Mouse (Mus musculus): ENCODE results near the gene Zbtb16. TPM values are rescaled to one million over a fixed set of nuclear protein-coding genes. Genes with fewer than 3 reads are reported as not detected.

Zbtb16 gene
- polyA plus RNA-seq, 1 experiment from 2014 or later = 6.6 TPM

- no peak for ATAC-seq (replicated peaks; ENCODE audit: low FRiP score)
- H3K27ac ChIP-seq (ENCODE audit: low read depth, low read length) = no peak overlapping the region
- no peak overlapping the region for H3K9ac ChIP-seq (ENCODE audit: low read length)
- H3K36me3 ChIP-seq (ENCODE audit: control insufficient read depth, insufficient read depth, low read length) = no peaks in the 10 kb centered on the region
- H3K4me3 ChIP-seq (ENCODE audit: low read depth, low read length) = no peak overlapping the region
- DNase-seq (ENCODE audit: low spot score) = no peak
- H3K4me1 ChIP-seq (replicated peaks; ENCODE audit: control insufficient read depth, insufficient read depth, low read length) = peaks cover 17% of the 10 kb centered on the region
- no peaks in the 10 kb centered on the region for H3K9me3 ChIP-seq (ENCODE audit: control insufficient read depth, low read length)
- H3K4me2 ChIP-seq (ENCODE audit: low read depth, low read length, severe bottlenecking) = no peak overlapping the region
- no peaks in the 10 kb centered on the region for H3K27me3 ChIP-seq (ENCODE audit: control insufficient read depth, insufficient read depth, low read length)
- WGBS = 44% methylated on average over 2 of the region's 2 CpGs
Observed at GRCm38 (mm10) chr9:48794463-48794862, 41.6 kb downstream of the Zbtb16 start.

- Histone ChIP-seq H3K9me3 (ENCODE audit: control insufficient read depth, low read length) (no peaks in the 10 kb centered on the region), H3K36me3 (ENCODE audit: control insufficient read depth, insufficient read depth, low read length) (no peaks in the 10 kb centered on the region), H3K27ac (ENCODE audit: low read depth, low read length) (no peak overlapping the region), H3K27me3 (ENCODE audit: control insufficient read depth, insufficient read depth, low read length) (no peaks in the 10 kb centered on the region), H3K4me3 (ENCODE audit: low read depth, low read length) (no peak overlapping the region), H3K9ac (ENCODE audit: low read length) (no peak overlapping the region), H3K4me1 (replicated peaks; ENCODE audit: control insufficient read depth, insufficient read depth, low read length) (peaks cover 17% of the 10 kb centered on the region), H3K4me2 (ENCODE audit: low read depth, low read length, severe bottlenecking) (no peak overlapping the region)
- DNase-seq (ENCODE audit: low spot score) (no peak), ATAC-seq (replicated peaks; ENCODE audit: low FRiP score) (no peak)
- WGBS = 45% methylated on average over 4 of the region's 4 CpGs
Observed at GRCm38 (mm10) chr9:48793638-48794188, 42.3 kb downstream of the Zbtb16 start.

GRCm38 (mm10) chr9:48790575-48790974 is 45.4 kb downstream of the Zbtb16 start:
- no peaks in the 10 kb centered on the region for H3K27me3 ChIP-seq (ENCODE audit: control insufficient read depth, insufficient read depth, low read length)
- peaks cover 13% of the 10 kb centered on the region for H3K4me1 ChIP-seq (replicated peaks; ENCODE audit: control insufficient read depth, insufficient read depth, low read length)
- H3K4me3 ChIP-seq (ENCODE audit: low read depth, low read length) = no peak overlapping the region
- 74% methylated on average over 10 of the region's 10 CpGs for whole genome bisulfite sequencing
- no peak overlapping the region for H3K9ac ChIP-seq (ENCODE audit: low read length)
- H3K4me2 ChIP-seq (ENCODE audit: low read depth, low read length, severe bottlenecking) = no peak overlapping the region
- H3K9me3 ChIP-seq (ENCODE audit: control insufficient read depth, low read length) = no peaks in the 10 kb centered on the region
- ATAC-seq (replicated peaks; ENCODE audit: low FRiP score) (no peak), DNase-seq (ENCODE audit: low spot score) (no peak)
- H3K36me3 ChIP-seq (ENCODE audit: control insufficient read depth, insufficient read depth, low read length) = no peaks in the 10 kb centered on the region
- H3K27ac ChIP-seq (ENCODE audit: low read depth, low read length) = no peak overlapping the region

GRCm38 (mm10) chr9:48787906-48788410 is 48.1 kb downstream of the Zbtb16 start:
- peaks cover 2% of the 10 kb centered on the region; the same call in 1 of the 2 replicates for H3K4me1 ChIP-seq (replicated peaks; ENCODE audit: control insufficient read depth, insufficient read depth, low read length)

GRCm38 (mm10) chr9:48787321-48787720 is 48.7 kb downstream of the Zbtb16 start:
- no peak overlapping the region for H3K27ac ChIP-seq (ENCODE audit: low read depth, low read length)
- ATAC-seq (replicated peaks; ENCODE audit: low FRiP score) (no peak), DNase-seq (ENCODE audit: low spot score) (no peak)
- no peak overlapping the region for H3K4me2 ChIP-seq (ENCODE audit: low read depth, low read length, severe bottlenecking)
- no peak overlapping the region for H3K9ac ChIP-seq (ENCODE audit: low read length)
- no peaks in the 10 kb centered on the region for H3K9me3 ChIP-seq (ENCODE audit: control insufficient read depth, low read length)
- no peaks in the 10 kb centered on the region for H3K27me3 ChIP-seq (ENCODE audit: control insufficient read depth, insufficient read depth, low read length)
- 61% methylated on average over 1 of the region's 1 CpGs for WGBS
- H3K4me3 ChIP-seq (ENCODE audit: low read depth, low read length) = no peak overlapping the region
- no peaks in the 10 kb centered on the region for H3K36me3 ChIP-seq (ENCODE audit: control insufficient read depth, insufficient read depth, low read length)
- H3K4me1 ChIP-seq (replicated peaks; ENCODE audit: control insufficient read depth, insufficient read depth, low read length) = 0 out of 2 replicates have a peak, but pooled peaks cover 2% of the 10 kb centered on the region

More at GRCm38 (mm10) chr9:48787906-48788410, 48.1 kb downstream of the Zbtb16 start:
- Histone ChIP-seq H3K27ac (ENCODE audit: low read depth, low read length) (no peak overlapping the region), H3K4me3 (ENCODE audit: low read depth, low read length) (no peak overlapping the region), H3K27me3 (ENCODE audit: control insufficient read depth, insufficient read depth, low read length) (no peaks in the 10 kb centered on the region), H3K9ac (ENCODE audit: low read length) (no peak overlapping the region), H3K36me3 (ENCODE audit: control insufficient read depth, insufficient read depth, low read length) (no peaks in the 10 kb centered on the region), H3K4me2 (ENCODE audit: low read depth, low read length, severe bottlenecking) (no peak overlapping the region), H3K9me3 (ENCODE audit: control insufficient read depth, low read length) (no peaks in the 10 kb centered on the region)
- ATAC-seq (replicated peaks; ENCODE audit: low FRiP score) (no peak), DNase-seq (ENCODE audit: low spot score) (no peak)
- WGBS = 77% methylated on average over 9 of the region's 9 CpGs

- no peak for DNase-seq (ENCODE audit: low spot score)
Observed at GRCm38 (mm10) chr9:48786814-48787213, 49.2 kb downstream of the Zbtb16 start.

GRCm38 (mm10) chr9:48784937-48785336 is 51.1 kb downstream of the Zbtb16 start:
- Histone ChIP-seq H3K27ac (ENCODE audit: low read depth, low read length) (no peak overlapping the region), H3K36me3 (ENCODE audit: control insufficient read depth, insufficient read depth, low read length) (no peaks in the 10 kb centered on the region), H3K4me3 (ENCODE audit: low read depth, low read length) (no peak overlapping the region), H3K9ac (ENCODE audit: low read length) (no peak overlapping the region), H3K4me1 (replicated peaks; ENCODE audit: control insufficient read depth, insufficient read depth, low read length) (no peaks in the 10 kb centered on the region), H3K9me3 (ENCODE audit: control insufficient read depth, low read length) (no peaks in the 10 kb centered on the region), H3K27me3 (ENCODE audit: control insufficient read depth, insufficient read depth, low read length) (no peaks in the 10 kb centered on the region), H3K4me2 (ENCODE audit: low read depth, low read length, severe bottlenecking) (no peak overlapping the region)
- ATAC-seq (replicated peaks; ENCODE audit: low FRiP score) (no peak), DNase-seq (ENCODE audit: low spot score) (no peak)
- WGBS = 84% methylated on average over 6 of the region's 6 CpGs

More at GRCm38 (mm10) chr9:48786814-48787213, 49.2 kb downstream of the Zbtb16 start:
- Histone ChIP-seq H3K36me3 (ENCODE audit: control insufficient read depth, insufficient read depth, low read length) (no peaks in the 10 kb centered on the region), H3K27me3 (ENCODE audit: control insufficient read depth, insufficient read depth, low read length) (no peaks in the 10 kb centered on the region), H3K9me3 (ENCODE audit: control insufficient read depth, low read length) (no peaks in the 10 kb centered on the region), H3K9ac (ENCODE audit: low read length) (no peak overlapping the region), H3K4me2 (ENCODE audit: low read depth, low read length, severe bottlenecking) (no peak overlapping the region), H3K27ac (ENCODE audit: low read depth, low read length) (no peak overlapping the region), H3K4me1 (replicated peaks; ENCODE audit: control insufficient read depth, insufficient read depth, low read length) (0 out of 2 replicates have a peak, but pooled peaks cover 2% of the 10 kb centered on the region), H3K4me3 (ENCODE audit: low read depth, low read length) (no peak overlapping the region)
- ATAC-seq (replicated peaks; ENCODE audit: low FRiP score) = no peak
- 66% methylated on average over 6 of the region's 6 CpGs for WGBS

- no peaks in the 10 kb centered on the region for H3K36me3 ChIP-seq (ENCODE audit: control insufficient read depth, insufficient read depth, low read length)
- no peak overlapping the region for H3K27ac ChIP-seq (ENCODE audit: low read depth, low read length)
Observed at GRCm38 (mm10) chr9:48783292-48783691, 52.7 kb downstream of the Zbtb16 start.

More at GRCm38 (mm10) chr9:48783292-48783691, 52.7 kb downstream of the Zbtb16 start:
- Histone ChIP-seq H3K9me3 (ENCODE audit: control insufficient read depth, low read length) (no peaks in the 10 kb centered on the region), H3K4me2 (ENCODE audit: low read depth, low read length, severe bottlenecking) (no peak overlapping the region), H3K9ac (ENCODE audit: low read length) (no peak overlapping the region), H3K4me3 (ENCODE audit: low read depth, low read length) (no peak overlapping the region), H3K4me1 (replicated peaks; ENCODE audit: control insufficient read depth, insufficient read depth, low read length) (no peaks in the 10 kb centered on the region), H3K27me3 (ENCODE audit: control insufficient read depth, insufficient read depth, low read length) (no peaks in the 10 kb centered on the region)
- DNase-seq (ENCODE audit: low spot score) (no peak), ATAC-seq (replicated peaks; ENCODE audit: low FRiP score) (no peak)
- WGBS = 60% methylated on average over 4 of the region's 4 CpGs

All from forebrain, embryonic 11.5 days (tissue).